Mouse (Mus musculus): ENCODE data around the gene Olfr78.

Gene Olfr78

GRCm38 (mm10) chr7:102759266-102759665, at the start of gene Olfr78, which contains the start of gene Olfr560:
Olfr78 (minus strand) TSS chr7:102759471.
Olfr560 (minus strand) TSS chr7:102759366.
- no peak for DNase-seq (ENCODE audit: low spot score in 2 of 2)

- DNase-seq (ENCODE audit: low spot score in 2 of 2), result no peak
Observed at GRCm38 (mm10) chr7:102803180-102803579, 43.9 kb upstream of the Olfr78 start, which contains the start of gene Olfr564. Olfr564 (plus strand) TSS chr7:102803480.

- no peak for DNase-seq (ENCODE audit: low spot score in 2 of 2)
Observed at GRCm38 (mm10) chr7:102770921-102771320, 11.7 kb upstream of the Olfr78 start, which contains the start of gene Olfr561. Olfr561 (plus strand) TSS chr7:102771221.

GRCm38 (mm10) chr7:102752086-102752485, 7.2 kb downstream of the Olfr78 start:
- no peak for DNase-seq (ENCODE audit: low spot score in 2 of 2)

GRCm38 (mm10) chr7:102737705-102738104, 21.6 kb downstream of the Olfr78 start:
- no peak for DNase-seq (ENCODE audit: low spot score in 2 of 2)

GRCm38 (mm10) chr7:102733793-102734192, 25.5 kb downstream of the Olfr78 start:
- no peak for DNase-seq (ENCODE audit: low spot score in 2 of 2)

- no peak for DNase-seq (ENCODE audit: low spot score in 2 of 2)
Observed at GRCm38 (mm10) chr7:102727391-102727790, 31.9 kb downstream of the Olfr78 start, which contains the start of gene Olfr559. Olfr559 (minus strand) TSS chr7:102727491.

GRCm38 (mm10) chr7:102718970-102719369, 40.3 kb downstream of the Olfr78 start, which contains the start of gene Olfr33:
Olfr33 (minus strand) TSS chr7:102719070.
- no peak for DNase-seq (ENCODE audit: low spot score in 2 of 2)

GRCm38 (mm10) chr7:102701915-102702314, 57.4 kb downstream of the Olfr78 start, which contains the start of gene Olfr558:
Olfr558 (plus strand) TSS chr7:102702215.
- no peak for DNase-seq (ENCODE audit: low spot score in 2 of 2)

GRCm38 (mm10) chr7:102698461-102698860, 60.8 kb downstream of the Olfr78 start:
- no peak for DNase-seq (ENCODE audit: low spot score in 2 of 2)

- peak; percentile 25 to 26 for DNase-seq (ENCODE audit: low spot score in 2 of 2)
Observed at GRCm38 (mm10) chr7:102695358-102696125, 63.7 kb downstream of the Olfr78 start, which contains the start of gene Olfr557. Olfr557 (plus strand) TSS chr7:102695910.
